Mouse (Mus musculus) kidney, adult 2 months (tissue): ENCODE data around the gene Wdr63. TPM values are rescaled to one million over a fixed set of nuclear protein-coding genes. Genes with fewer than 3 reads are reported as not detected.

Experiments
- DNase-seq: peaks from one replicate; pipeline ENCODE4 v3.0.0; 2021
- H3K27ac ChIP-seq: fragments of 200-500 bp; 2 replicates; pipeline ENCODE4 v1.5.1; 2012; ENCODE audit warnings: low read depth, low read length, control low read depth, inconsistent platforms; ENCODE audit not compliant: insufficient read depth
- H3K27me3 ChIP-seq: fragments of 200-500 bp; replicated peaks from 2 replicates; pipeline ENCODE4 v1.6.1; 2012; ENCODE audit warnings: mild to moderate bottlenecking, moderate library complexity, low read length, inconsistent platforms; ENCODE audit not compliant: control insufficient read depth, insufficient read depth
- H3K36me3 ChIP-seq: fragments of 200-500 bp; 2 replicates; pipeline ENCODE4 v1.6.1; 2012; ENCODE audit warnings: mild to moderate bottlenecking, moderate library complexity, low read length, inconsistent platforms; ENCODE audit not compliant: control insufficient read depth, insufficient read depth
- H3K4me1 ChIP-seq: fragments of 200-500 bp; 2 replicates; pipeline ENCODE4 v1.6.1; 2011; ENCODE audit warnings: low read length; ENCODE audit not compliant: control insufficient read depth, insufficient read depth
- H3K4me3 ChIP-seq: fragments of 200-500 bp; 2 replicates; pipeline ENCODE4 v1.5.1; 2011; ENCODE audit warnings: mild to moderate bottlenecking, low read depth, low read length, control low read depth; ENCODE audit not compliant: insufficient read depth
- CTCF ChIP-seq: fragments of 200-500 bp; conservative IDR thresholded peaks from 2 replicates; pipeline ENCODE4 v1.5.1; 2011; ENCODE audit warnings: low read depth, mild to moderate bottlenecking, control low read depth, low read length, moderate library complexity, mixed read lengths; ENCODE audit not compliant: insufficient read depth, insufficient read length
- POLR2A ChIP-seq: fragments of 200-500 bp; IDR thresholded peaks from one replicate; pipeline ENCODE4 v1.6.1; 2011; ENCODE audit warnings: low read depth, low read length, control low read depth
- WGBS: fragments of 180-500 bp; shearing (Covaris S2); methylation state at CpG from one replicate; pipeline ENCODE4 v1.1.7; 2018; 5-methylcytosine and 5-hydroxymethylcytosine counted together
- polyA plus RNA-seq: library from polyadenylated mRNA; depleted of rRNA; stranded (reverse); fragments of >200 nt; gene quantifications from 2 replicates; pipeline ENCODE4 v1.2.3, GENCODE M21; 2012

The Wdr63 gene
- polyA plus RNA-seq, 1 experiment: not detected

- DNase-seq: no peak
- Histone ChIP-seq H3K4me1 (peaks cover 5% of the 10 kb centered on the region; the same call in 1 of the 2 replicates), H3K27me3 (no peaks in the 10 kb centered on the region), H3K4me3 (no peak overlapping the region), H3K27ac (no peak overlapping the region), H3K36me3 (no peaks in the 10 kb centered on the region)
- TF ChIP-seq CTCF: no peak
- TF ChIP-seq POLR2A: no peak
- 58% methylated on average over 12 of the region's 12 CpGs for WGBS
Measured at GRCm38 (mm10) chr3:146039132-146039903, 68.6 kb downstream of the Wdr63 start.

- Histone ChIP-seq H3K4me1 (peaks cover 5% of the 10 kb centered on the region; the same call in 1 of the 2 replicates), H3K27me3 (no peaks in the 10 kb centered on the region), H3K27ac (no peak overlapping the region), H3K36me3 (no peaks in the 10 kb centered on the region), H3K4me3 (no peak overlapping the region)
- WGBS: 31% methylated on average over 15 of the region's 15 CpGs
- peak; percentile 63 for DNase-seq
- TF ChIP-seq CTCF: no peak
Measured at GRCm38 (mm10) chr3:146037906-146038305, 70.0 kb downstream of the Wdr63 start.

DNA sequence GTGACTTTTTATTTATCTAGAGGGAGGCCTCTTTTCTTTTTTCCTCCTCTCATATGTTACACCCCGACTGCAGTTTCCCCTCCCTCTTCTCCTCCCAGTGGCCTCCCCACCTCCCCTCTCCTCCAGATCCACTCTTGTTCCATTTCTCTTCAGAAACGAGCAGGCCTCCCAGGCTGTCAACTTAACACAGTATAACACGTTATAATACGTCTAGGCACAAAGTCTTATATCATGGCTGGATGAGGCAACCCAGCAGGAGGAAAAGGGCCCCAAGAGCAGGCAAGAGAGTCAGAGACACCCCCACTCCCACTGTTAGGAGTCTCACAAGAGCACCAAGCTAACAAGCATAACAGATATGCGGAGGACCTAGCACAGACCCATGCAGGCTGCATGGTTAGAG is 75.0 kb downstream of the Wdr63 start:
- TF ChIP-seq POLR2A (no peak), CTCF (no peak)
- no peaks in the 10 kb centered on the region for H3K36me3 ChIP-seq
- no peaks in the 10 kb centered on the region for H3K27me3 ChIP-seq
- H3K27ac ChIP-seq: no peak overlapping the region
- H3K4me3 ChIP-seq: no peak overlapping the region
- no peak for DNase-seq
- peaks cover 3% of the 10 kb centered on the region; the same call in 1 of the 2 replicates for H3K4me1 ChIP-seq
- WGBS: 88% methylated on average over 5 of the region's 5 CpGs

DNA sequence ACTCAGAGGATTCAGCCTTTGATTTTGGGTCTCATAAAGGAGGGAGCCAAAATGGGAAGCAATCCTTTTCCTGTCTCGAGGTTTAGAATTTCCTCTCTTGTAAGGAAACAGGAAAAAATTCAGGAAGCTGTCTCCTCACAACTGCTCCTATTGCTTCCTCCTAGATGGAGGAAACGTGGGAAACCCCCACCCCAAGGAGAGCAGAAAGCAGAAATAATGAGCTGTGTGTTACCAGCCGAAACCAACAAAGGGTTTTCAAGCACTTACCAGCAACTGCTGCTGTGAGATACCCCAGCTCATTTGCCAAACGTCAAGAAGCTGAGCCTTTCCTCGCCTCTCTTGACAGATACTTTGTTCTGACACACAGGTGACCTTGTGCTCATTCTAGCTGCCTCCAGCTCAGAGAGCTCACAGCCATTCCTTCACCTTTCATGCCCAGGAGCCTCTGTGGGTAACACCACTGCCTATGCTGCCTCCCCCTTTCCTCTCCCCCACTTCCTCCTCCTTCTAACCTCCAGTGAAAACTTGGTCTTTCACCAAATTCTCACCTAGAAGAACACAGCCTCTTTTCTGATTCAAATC is 77.6 kb downstream of the Wdr63 start:
- no peak for DNase-seq
- Histone ChIP-seq H3K27ac (no peak overlapping the region), H3K36me3 (no peaks in the 10 kb centered on the region), H3K4me3 (no peak overlapping the region), H3K4me1 (no peaks in the 10 kb centered on the region), H3K27me3 (no peaks in the 10 kb centered on the region)
- WGBS: 40% methylated on average over 5 of the region's 5 CpGs
- TF ChIP-seq POLR2A (no peak), CTCF (no peak)

GRCm38 (mm10) chr3:146029234-146029633 is 78.7 kb downstream of the Wdr63 start:
- 46% methylated on average over 3 of the region's 3 CpGs for WGBS
- peak; percentile 25 for DNase-seq
- H3K27ac ChIP-seq: no peak overlapping the region
- no peaks in the 10 kb centered on the region for H3K36me3 ChIP-seq
- no peak for TF ChIP-seq POLR2A
- no peak for TF ChIP-seq CTCF
- H3K27me3 ChIP-seq: no peaks in the 10 kb centered on the region
- H3K4me3 ChIP-seq: no peak overlapping the region
- H3K4me1 ChIP-seq: no peaks in the 10 kb centered on the region

- DNase-seq: no peak
- no peaks in the 10 kb centered on the region for H3K36me3 ChIP-seq
- H3K27me3 ChIP-seq: no peaks in the 10 kb centered on the region
- WGBS: 93% methylated on average over 2 of the region's 2 CpGs
- H3K4me1 ChIP-seq: no peaks in the 10 kb centered on the region
- TF ChIP-seq POLR2A (no peak), CTCF (no peak)
- H3K4me3 ChIP-seq: no peak overlapping the region
- no peak overlapping the region for H3K27ac ChIP-seq
Measured at GRCm38 (mm10) chr3:146028406-146028805, 79.5 kb downstream of the Wdr63 start.

DNA sequence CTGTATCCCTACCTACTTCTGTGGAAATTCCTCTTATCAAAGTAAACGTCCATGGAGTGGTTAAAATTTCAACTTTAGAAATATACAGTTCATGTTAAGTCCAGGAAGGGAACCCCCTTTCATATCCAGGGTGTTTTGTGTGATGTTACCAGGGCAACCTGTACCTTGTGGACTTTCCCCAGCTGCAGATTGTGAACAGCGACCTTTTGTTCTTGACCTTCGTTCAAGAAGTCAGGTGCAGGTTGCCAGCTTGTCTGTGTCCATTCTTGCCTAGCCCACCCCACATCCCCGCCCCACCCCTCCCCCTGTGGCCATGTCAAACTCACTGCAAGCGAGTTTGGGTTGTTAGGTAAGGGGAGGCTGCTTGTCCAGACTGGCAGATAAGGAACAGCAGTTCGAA is 80.8 kb downstream of the Wdr63 start:
- H3K27me3 ChIP-seq: no peaks in the 10 kb centered on the region
- WGBS: 32% methylated on average over 6 of the region's 6 CpGs
- no peak for TF ChIP-seq CTCF
- TF ChIP-seq POLR2A: no peak

More for the DNA sequence above, 80.8 kb downstream of the Wdr63 start:
- Histone ChIP-seq H3K36me3 (no peaks in the 10 kb centered on the region), H3K27ac (no peak overlapping the region), H3K4me1 (no peaks in the 10 kb centered on the region), H3K4me3 (no peak overlapping the region)
- DNase-seq: peak; percentile 53
